Mouse (Mus musculus): ENCODE results near the gene Hhipl2.

- TF ChIP-seq CTCF (IDR thresholded peaks at IDR 0.05; ENCODE audit: low read depth) (no peak), EP300 (IDR thresholded peaks at IDR 0.05; ENCODE audit: low read depth) (no peak)
These were observed 36.2 kb upstream of the Hhipl2 start for GRCm38 (mm10) chr1:183381816-183382215.
